Mouse (Mus musculus) heart, adult 2 months (tissue): Measurements from ENCODE around the gene Gsdma.

ENCODE experiments used
- CTCF ChIP-seq: fragments of 200-600 bp; IDR thresholded peaks from 2 replicates; pipeline ENCODE4 v1.8.1; 2022; ENCODE audit warnings: antibody characterized with exemption, mild to moderate bottlenecking, moderate library complexity
- POLR2A ChIP-seq: fragments of 200-500 bp; IDR thresholded peaks from 2 replicates; pipeline ENCODE4 v1.6.1; 2011; ENCODE audit warnings: mild to moderate bottlenecking, low read depth, low read length, control low read depth; ENCODE audit not compliant: insufficient read depth

DNA sequence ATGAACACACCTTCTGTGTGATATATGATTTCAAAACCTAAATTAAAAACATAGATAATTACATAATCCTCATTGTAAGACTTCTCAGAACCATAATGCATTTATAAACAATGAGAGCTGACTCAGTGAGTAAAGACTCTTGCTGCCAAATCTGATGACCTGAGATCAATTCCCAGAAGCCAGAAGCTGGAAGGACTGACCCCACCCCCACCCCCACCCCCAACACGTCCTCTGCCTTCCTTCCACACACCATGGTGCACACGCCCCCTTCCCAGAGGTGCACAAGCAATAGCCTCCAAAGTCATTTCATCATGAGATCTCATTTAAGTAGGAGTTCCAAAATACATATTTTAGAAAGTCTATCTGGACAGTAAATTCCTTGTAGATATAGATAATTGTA lies 56.6 kb downstream of the Gsdma start:
- TF ChIP-seq CTCF (no peak), POLR2A (no peak)
